Mouse (Mus musculus) 416B (cell line): ENCODE measurements around the gene Gpkow.

ENCODE experiments used
- DNase-seq: peaks from one replicate; pipeline ENCODE4 v3.0.0; 2011; ENCODE audit warnings: low read depth

Gene Gpkow

GRCm38 (mm10) chrX:7696954-7697381 lies at the start of gene Gpkow:
Gene Gpkow (plus strand): TSS chrX:7697131.
- peak; percentile 94 for DNase-seq

GRCm38 (mm10) chrX:7648671-7649304 lies 48.1 kb upstream of the Gpkow start:
- peak; percentile 98 for DNase-seq

DNA sequence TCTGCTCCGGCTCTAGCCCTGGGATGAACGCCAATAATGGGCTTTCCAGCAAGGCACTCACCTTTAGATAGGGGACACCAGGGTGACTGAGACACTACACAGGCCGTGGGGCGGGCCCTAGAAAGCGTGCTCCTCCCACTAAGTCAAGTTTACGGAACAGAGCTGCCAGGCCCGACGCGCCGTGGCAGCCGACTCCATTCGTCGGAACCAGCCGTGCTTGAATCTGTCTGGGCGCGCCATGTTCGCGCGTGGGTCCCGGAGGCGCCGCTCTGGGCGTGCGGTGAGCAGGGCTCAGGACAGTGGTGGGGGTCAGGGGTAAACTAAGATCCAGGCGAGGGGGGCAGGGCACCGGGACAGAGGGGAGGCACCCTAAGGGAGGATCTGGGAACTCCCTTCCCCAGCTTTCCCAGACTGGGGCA lies 39.7 kb upstream of the Gpkow start, which contains the start of gene Prickle3:
Gene Prickle3, plus strand, starts transcription at position 40 of the 419 bp plus-strand sequence.
- DNase-seq, result no peak

GRCm38 (mm10) chrX:7658031-7658784 lies 38.7 kb upstream of the Gpkow start:
- DNase-seq, result no peak

GRCm38 (mm10) chrX:7658785-7659589 lies 37.9 kb upstream of the Gpkow start:
- no peak for DNase-seq

DNA sequence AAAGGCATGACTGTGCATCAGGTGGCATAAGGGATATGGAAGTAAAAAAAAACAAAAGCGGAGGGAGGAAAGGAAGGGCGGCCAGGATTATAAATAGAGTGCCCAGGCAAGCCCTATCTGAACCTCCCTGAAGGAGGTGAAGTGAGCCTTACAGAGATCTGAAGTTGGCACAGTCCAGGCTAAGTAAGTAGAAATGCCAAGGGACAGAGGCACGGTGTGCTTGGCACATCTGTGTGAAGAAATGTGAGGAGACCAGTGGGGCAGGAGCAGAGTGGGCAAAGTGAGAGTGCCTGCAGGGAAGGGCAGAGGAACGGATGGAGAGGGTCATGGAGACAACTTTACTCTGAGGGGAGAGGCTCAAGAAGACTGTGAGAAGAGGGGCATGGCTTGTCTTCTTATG lies 35.8 kb upstream of the Gpkow start:
- no peak for DNase-seq

DNA sequence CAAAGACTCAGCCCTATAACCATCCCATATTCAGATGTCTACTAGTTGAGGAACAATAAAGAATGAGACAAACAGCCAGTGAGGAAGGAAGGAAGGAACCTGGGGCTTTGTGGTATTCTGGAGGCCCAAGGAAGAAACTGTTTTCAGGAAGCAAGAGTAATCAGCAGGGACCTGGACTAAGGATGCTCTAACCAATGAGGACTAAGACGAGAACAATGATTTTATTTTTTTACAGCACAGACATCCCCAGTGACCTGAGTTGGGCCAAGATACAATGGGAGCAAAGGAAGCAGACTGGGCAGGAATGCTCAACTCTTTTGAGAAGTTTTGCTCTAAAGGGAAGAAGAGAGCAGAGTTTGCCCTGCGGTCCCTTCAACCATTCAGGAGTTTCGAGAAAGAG lies 34.0 kb upstream of the Gpkow start:
- no peak for DNase-seq

GRCm38 (mm10) chrX:7664791-7665190 lies 32.1 kb upstream of the Gpkow start:
- DNase-seq, result no peak

DNA sequence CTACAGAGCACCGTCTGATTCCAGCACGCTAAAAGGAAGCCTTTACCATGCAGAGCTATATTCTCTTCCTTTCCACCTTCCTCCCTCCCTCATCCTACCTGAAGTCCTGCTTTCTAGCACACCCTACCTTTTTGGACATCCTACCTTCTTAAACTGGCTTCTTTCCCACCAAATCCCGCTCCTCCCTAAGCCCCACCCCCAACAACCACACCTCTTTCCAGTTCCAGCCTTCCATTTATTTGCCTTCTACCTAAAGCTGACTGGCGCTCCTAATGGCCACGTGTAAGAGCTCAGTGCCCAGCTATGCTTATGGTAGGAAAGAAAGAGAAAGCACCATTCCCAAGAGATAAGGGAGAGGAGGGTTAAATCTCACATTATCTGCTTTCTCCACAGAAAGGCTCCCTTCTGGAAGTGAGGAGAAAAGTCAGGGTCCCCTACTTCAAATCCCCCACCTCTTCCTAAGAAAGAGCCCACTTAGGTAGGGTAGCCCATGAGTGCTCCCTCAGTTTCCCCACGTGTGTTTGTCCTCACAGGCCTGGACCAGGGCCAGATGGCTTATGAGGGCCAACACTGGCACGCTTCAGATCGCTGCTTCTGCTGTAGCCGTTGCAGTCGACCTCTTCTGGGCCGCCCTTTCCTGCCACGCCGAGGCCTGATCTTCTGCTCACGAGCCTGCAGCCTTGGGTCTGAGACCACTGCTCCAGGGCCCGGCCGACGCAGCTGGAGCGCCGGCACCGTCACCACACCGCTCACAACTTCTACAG lies 31.0 kb upstream of the Gpkow start:
- no peak for DNase-seq

DNA sequence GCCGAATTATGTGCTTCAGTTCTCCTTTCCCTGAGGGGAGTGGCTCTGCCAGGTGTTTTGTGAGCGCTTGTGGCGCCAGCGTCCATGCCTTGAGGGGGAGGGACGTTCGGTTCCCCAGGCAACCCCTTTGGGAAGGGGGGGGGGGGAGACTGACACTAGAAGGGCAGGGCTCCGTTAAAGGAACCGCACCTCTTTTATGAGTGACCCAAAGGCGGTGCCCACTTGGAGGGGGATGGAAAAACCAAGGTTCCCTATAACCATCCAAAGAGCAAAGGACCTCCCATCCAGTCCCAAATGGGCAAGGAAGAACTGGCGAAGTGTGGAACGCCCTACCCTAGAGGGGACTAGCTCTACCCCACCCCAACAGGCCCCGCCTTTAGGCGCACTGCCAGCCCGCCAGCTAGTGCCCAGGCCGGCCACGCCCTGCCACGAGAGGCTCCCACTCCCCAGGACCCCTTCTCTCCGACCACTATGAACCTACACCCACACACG lies 26.5 kb upstream of the Gpkow start:
- DNase-seq, result peak; percentile 82

- peak; percentile 68 for DNase-seq
Observed at GRCm38 (mm10) chrX:7670921-7671623, 25.9 kb upstream of the Gpkow start, which contains the start of gene Plp2. Gene Plp2 (minus strand): TSS chrX:7671390.

DNA sequence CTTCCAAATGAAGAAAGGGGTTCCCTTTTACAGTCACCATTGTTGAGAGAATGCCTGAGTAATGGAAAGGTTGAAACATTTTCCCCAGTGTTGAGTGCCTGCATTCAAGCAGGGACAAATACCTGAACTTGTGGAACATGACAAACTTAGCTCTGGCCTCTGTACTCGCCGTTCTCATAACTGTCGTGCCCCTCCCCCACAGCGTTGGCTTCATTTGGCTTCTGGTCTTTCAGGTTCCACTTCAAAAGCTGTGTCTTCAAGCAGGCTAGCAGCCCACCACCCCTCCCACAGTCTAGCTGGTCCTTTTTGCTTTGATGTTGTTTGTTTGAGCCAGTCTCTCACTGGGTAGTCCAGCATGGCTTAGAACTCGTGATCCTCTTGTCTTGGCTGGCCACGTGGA lies 24.2 kb upstream of the Gpkow start:
- no peak for DNase-seq

DNA sequence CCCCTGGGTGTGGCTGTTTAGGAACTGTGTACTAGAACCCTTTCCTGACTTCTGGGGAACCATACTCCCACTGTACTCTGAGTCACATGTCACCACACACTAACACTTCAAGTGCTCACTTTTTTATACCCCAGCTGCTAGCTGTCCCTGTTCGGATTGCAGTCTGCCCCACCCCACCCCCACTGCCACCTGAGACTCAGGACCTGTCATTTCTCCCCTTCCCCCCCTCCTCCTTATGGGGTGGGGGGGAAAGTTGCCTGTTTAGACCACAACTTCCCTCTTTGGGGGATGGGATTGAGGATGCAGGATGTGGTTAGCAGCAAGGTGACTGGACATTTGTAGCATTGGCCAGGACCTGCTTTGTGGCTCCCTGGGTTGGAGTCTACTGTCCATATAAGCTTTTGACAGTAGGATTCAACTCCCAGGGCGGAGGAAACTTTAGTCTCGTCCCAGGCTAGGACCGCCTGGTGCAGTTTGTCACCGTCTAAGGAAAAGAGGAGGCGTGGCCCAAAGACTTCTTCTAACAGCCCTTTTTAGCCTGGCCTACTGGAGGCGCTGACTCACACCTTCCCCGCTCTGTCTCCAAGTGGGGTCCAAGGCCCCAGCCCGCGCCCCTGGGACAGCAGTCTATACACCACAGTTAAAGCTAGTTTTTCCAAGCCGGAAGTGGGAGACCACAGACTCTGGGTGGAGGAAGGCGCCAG lies 23.2 kb upstream of the Gpkow start:
- peak; percentile 93 for DNase-seq

- peak; percentile 66 for DNase-seq
Observed at GRCm38 (mm10) chrX:7674284-7675000, 22.5 kb upstream of the Gpkow start.

GRCm38 (mm10) chrX:7675001-7675380 lies 21.9 kb upstream of the Gpkow start:
- peak; percentile 63 for DNase-seq

GRCm38 (mm10) chrX:7678986-7679385 lies 17.9 kb upstream of the Gpkow start:
- peak; percentile 68 for DNase-seq

- peak; percentile 93 for DNase-seq
Observed at GRCm38 (mm10) chrX:7679405-7680056, 17.4 kb upstream of the Gpkow start.

DNA sequence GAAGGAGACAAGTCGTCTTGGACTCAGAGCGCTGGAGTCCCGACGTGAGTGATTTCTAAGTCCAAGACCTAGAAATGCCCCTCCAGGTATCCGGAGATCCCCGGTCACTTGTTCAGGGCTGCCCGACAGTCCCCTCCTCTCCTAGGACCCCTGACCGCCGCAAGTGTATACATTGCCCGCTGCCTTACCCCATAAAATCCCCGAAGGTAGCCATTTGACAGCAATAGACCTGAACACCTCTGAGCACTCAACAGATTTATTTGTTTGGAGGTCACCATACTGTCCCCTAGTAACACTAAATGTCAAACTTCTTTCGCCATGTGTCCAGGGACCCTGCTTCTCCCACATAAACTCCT lies 16.9 kb upstream of the Gpkow start:
- DNase-seq, result no peak

DNA sequence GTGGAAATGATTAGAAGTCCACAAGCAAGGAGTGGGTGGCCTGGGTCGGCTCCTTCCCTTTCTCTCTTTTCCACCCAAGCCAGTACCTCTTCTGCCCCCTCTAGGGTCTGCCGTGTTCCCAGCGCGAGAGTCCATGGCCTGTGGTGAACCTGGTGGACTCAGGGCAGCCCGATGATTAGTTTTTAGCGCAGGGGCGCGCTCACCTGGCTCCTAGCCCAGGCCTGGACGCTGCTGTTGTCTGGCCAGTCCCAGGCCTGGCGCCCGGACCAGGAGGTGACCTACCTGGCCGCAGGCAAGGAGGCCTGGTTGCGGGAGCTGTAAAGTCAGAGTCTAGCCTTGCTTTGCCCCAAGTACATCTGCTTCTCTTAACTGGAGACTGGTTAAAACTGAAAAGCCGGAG lies 16.1 kb upstream of the Gpkow start, which contains the start of gene Magix:
Gene Magix, minus strand, starts transcription at position 388 of the 400 bp plus-strand sequence.
- DNase-seq, result no peak
